In the genomic region with DNA sequence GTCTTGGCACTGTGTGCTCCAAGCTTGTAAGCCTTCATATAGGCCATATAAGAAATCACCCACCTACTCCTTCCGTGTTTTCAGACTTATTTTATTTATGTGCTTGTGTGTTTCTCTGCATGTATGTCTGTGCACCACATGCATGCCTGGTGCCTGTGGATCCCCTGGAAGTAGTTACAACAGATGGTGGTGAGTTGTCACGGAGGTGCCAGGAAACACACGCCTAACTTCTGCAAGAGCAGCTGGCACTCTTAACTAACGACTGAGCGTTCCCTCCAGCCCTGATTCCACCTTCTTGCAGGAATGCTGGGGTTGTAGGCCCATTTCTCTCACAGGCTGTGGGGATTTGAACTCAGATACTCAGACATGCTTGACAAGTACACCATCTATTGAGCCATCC, we compare ENCODE assay signal across 19 mouse cellular contexts.
A peak's percentile ranks its signal among the peaks of the same experiment; 100 is the strongest.
DNase-seq lines count a peak whose midpoint lies in the region; ATAC-seq lines count a peak whose summit lies in the region.
"Had no signal": no experiment of that assay in that cellular context is flagged by ENCODE, and none has a peak within 500 bp of the region (broad histone marks: within the 10 kb centered on the region; RNA-seq: fewer than 3 reads in every experiment).

No protein-coding gene starts in this region.

- peak overlapping the region; percentile 84 for H3K27ac ChIP-seq in macrophage
- H3K27ac ChIP-seq in midbrain, embryonic 14.5 days (replicated peaks; ENCODE audit: low read depth, low read length): no peak overlapping the region
- H3K27ac ChIP-seq: embryonic facial prominence, embryonic 15.5 days; gastrocnemius, adult 2 months; heart, embryonic 15.5 days; hindbrain, postnatal 0 days had no signal

- H3K9ac ChIP-seq in midbrain, embryonic 14.5 days (replicated peaks; ENCODE audit: low read length): no peak overlapping the region
- H3K9ac ChIP-seq: embryonic facial prominence, embryonic 15.5 days; heart, embryonic 15.5 days; liver, postnatal 0 days had no signal

- no peaks in the 10 kb centered on the region for H3K27me3 ChIP-seq in midbrain, embryonic 14.5 days (ENCODE audit: control insufficient read depth, insufficient read depth, low read length)
- H3K27me3 ChIP-seq: embryonic facial prominence, embryonic 15.5 days; heart, embryonic 15.5 days had no signal

- H3K4me1 ChIP-seq in midbrain, embryonic 14.5 days (ENCODE audit: control insufficient read depth, insufficient read depth, low read length): peaks cover 10% of the 10 kb centered on the region

- H3K79me2 ChIP-seq in macrophage (ENCODE audit: inconsistent target): no peaks in the 10 kb centered on the region

- no peaks in the 10 kb centered on the region for H3K9me3 ChIP-seq in midbrain, embryonic 14.5 days (ENCODE audit: control insufficient read depth, low read length)
- H3K9me3 ChIP-seq: embryonic facial prominence, embryonic 15.5 days; heart, embryonic 15.5 days had no signal

- ATAC-seq in frontal cortex, adult (ENCODE audit: low TSS enrichment): peak; percentile 62; the same call in 1 of the 2 replicates
- ATAC-seq in midbrain, embryonic 14.5 days (ENCODE audit: low FRiP score, low TSS enrichment): no peak
- ATAC-seq: hindbrain, postnatal 0 days; liver, postnatal 0 days had no signal

- WGBS in macrophage (ENCODE audit: missing documents): 59% methylated on average over 5 of the region's 5 CpGs
- 93% methylated on average over 5 of the region's 5 CpGs for WGBS in midbrain, embryonic 14.5 days

- H3K4me3 ChIP-seq in macrophage (ENCODE audit: inconsistent target): no peak overlapping the region
- H3K4me3 ChIP-seq in midbrain, embryonic 14.5 days (replicated peaks; ENCODE audit: low read depth, low read length): no peak overlapping the region
- H3K4me3 ChIP-seq: embryonic facial prominence, embryonic 15.5 days; gastrocnemius, adult 2 months; heart, embryonic 15.5 days; megakaryocyte, embryonic 14.5 days had no signal

- no peak for DNase-seq in frontal cortex, postnatal 25 days (ENCODE audit: low spot score in 2 of 2)
- peak; percentile 34 for DNase-seq in right cerebral cortex, adult 18-20 months
- DNase-seq in right cerebral cortex, postnatal 4 days: no peak
- no peak for DNase-seq in MN1 (ENCODE audit: low spot score)
- no peak for DNase-seq in midbrain, embryonic 14.5 days
- DNase-seq: adrenal gland, adult 8-10 months; cerebellum, postnatal 14 days; gastrocnemius, adult 2 months; heart, postnatal 4 days; kidney, adult 11 months; left cerebral cortex, postnatal 4 days; liver, postnatal 0 days; lung, postnatal 10 days had no signal

- no peaks in the 10 kb centered on the region for H3K36me3 ChIP-seq in macrophage (ENCODE audit: inconsistent target)
- no peaks in the 10 kb centered on the region for H3K36me3 ChIP-seq in midbrain, embryonic 14.5 days (ENCODE audit: control insufficient read depth, insufficient read depth, low read length)
- H3K36me3 ChIP-seq: embryonic facial prominence, embryonic 15.5 days; heart, embryonic 15.5 days had no signal

- H3K4me2 ChIP-seq in midbrain, embryonic 14.5 days (ENCODE audit: low read length): no peak overlapping the region
- H3K4me2 ChIP-seq: embryonic facial prominence, embryonic 15.5 days; heart, embryonic 15.5 days had no signal
